Mouse (Mus musculus): ENCODE results near the gene Rdh5.

GRCm38 (mm10) chr10:128919966-128920365, 2.7 kb downstream of the Rdh5 start:
- no peak for TF ChIP-seq CTCF (IDR thresholded peaks at IDR 0.05; ENCODE audit: low read depth)
- TF ChIP-seq EP300 (IDR thresholded peaks at IDR 0.05; ENCODE audit: low read depth) = no peak

All from heart, postnatal 0 days (tissue).